Mouse (Mus musculus): ENCODE results near the gene Gm9736.
"Not testable (repeated sequence)": the region's sequence is repeated elsewhere in the genome, so short reads cannot be mapped to it uniquely, and the experiment has no call there.

The Gm9736 gene

GRCm38 (mm10) chr10:77728280-77728679 is 22.9 kb downstream of the Gm9736 start:
- intact Hi-C loops (cut with DNase I): loop anchor here (5.0 kb wide), 1 partner anchor 149 kb away; no protein-coding TSS in a partner anchor

- intact Hi-C loops (cut with DNase I): loop anchor here (5.0 kb wide), 1 partner anchor 151 kb away; no protein-coding TSS in a partner anchor
Measured at GRCm38 (mm10) chr10:77726186-77726585, 25.0 kb downstream of the Gm9736 start, which contains the start of gene Gm10100. Gene Gm10100, plus strand, starts transcription at chr10:77726486.

- intact Hi-C loops (cut with DNase I): loop anchor here (5.0 kb wide), 1 partner anchor 152 kb away; no protein-coding TSS in a partner anchor
Measured at GRCm38 (mm10) chr10:77724855-77725254, 26.3 kb downstream of the Gm9736 start.

- intact Hi-C loops (cut with DNase I): not testable (repeated sequence)
Measured at GRCm38 (mm10) chr10:77720299-77720698, 30.9 kb downstream of the Gm9736 start, which contains the start of gene Krtap12-1. Gene Krtap12-1, plus strand, starts transcription at chr10:77720599.

- intact Hi-C loops (cut with DNase I): no loop called here
Measured at GRCm38 (mm10) chr10:77715507-77715906, 35.6 kb downstream of the Gm9736 start, which contains the start of gene Gm10142. Gene Gm10142, plus strand, starts transcription at chr10:77715807.

- intact Hi-C loops (cut with DNase I): no loop called here
Measured at GRCm38 (mm10) chr10:77713734-77714133, 37.4 kb downstream of the Gm9736 start.

- intact Hi-C loops (cut with DNase I): not testable (repeated sequence)
Measured at GRCm38 (mm10) chr10:77711157-77711556, 40.0 kb downstream of the Gm9736 start, which contains the start of gene Gm10024. Gene Gm10024, plus strand, starts transcription at chr10:77711457.

GRCm38 (mm10) chr10:77709831-77710230 is 41.3 kb downstream of the Gm9736 start:
- intact Hi-C loops (cut with DNase I): no loop called here

GRCm38 (mm10) chr10:77706326-77706725 is 44.8 kb downstream of the Gm9736 start, which contains the start of gene Gm10272:
Gene Gm10272, plus strand, starts transcription at chr10:77706626.
- intact Hi-C loops (cut with DNase I): no loop called here

Measured in adrenal gland (tissue).